Mouse (Mus musculus): ENCODE results near the gene Raf1.

Raf1 gene

GRCm38 (mm10) chr6:115609121-115609520, 67.3 kb downstream of the Raf1 start:
- peak; percentile 37 for DNase-seq

DNA sequence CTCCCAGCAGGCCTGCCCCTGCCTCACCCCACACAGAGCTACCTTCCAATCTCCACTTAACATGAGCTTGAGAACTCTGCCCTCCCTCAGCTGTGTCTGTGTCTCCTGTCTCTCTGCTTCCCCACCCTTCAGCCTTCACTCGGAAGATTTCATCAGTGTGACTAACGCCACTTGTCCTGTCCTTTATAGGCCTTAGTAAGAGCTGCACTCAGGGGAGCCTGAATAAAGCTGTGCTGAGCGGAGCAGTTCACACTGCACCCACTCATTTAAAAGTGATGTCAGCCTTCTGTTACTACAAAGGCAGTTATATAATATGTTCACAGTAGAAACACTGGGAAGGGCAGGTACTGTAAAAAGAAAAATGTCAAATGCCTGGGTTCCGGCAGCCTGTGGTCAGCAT, 69.0 kb downstream of the Raf1 start:
- no peak for DNase-seq

DNA sequence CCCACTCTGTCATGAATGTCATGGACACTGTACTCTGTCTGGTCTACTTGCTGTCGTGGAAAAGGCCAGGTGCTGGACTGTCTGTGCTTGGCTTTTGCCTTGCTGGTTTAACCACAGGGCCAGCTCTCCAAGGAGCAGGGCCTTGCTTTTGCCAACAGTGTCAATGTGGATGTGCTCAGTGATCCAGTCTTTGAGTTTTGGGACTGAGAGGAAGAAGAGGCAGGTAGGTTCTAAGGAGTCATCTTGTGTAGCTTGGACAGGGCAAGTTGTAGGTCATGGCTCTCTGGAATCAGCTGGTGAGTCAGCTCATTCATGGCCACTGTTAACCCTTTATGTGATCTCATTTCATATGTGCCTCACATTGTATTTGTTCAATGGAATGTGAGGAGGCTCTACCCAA, 70.0 kb downstream of the Raf1 start:
- DNase-seq, result no peak

DNA sequence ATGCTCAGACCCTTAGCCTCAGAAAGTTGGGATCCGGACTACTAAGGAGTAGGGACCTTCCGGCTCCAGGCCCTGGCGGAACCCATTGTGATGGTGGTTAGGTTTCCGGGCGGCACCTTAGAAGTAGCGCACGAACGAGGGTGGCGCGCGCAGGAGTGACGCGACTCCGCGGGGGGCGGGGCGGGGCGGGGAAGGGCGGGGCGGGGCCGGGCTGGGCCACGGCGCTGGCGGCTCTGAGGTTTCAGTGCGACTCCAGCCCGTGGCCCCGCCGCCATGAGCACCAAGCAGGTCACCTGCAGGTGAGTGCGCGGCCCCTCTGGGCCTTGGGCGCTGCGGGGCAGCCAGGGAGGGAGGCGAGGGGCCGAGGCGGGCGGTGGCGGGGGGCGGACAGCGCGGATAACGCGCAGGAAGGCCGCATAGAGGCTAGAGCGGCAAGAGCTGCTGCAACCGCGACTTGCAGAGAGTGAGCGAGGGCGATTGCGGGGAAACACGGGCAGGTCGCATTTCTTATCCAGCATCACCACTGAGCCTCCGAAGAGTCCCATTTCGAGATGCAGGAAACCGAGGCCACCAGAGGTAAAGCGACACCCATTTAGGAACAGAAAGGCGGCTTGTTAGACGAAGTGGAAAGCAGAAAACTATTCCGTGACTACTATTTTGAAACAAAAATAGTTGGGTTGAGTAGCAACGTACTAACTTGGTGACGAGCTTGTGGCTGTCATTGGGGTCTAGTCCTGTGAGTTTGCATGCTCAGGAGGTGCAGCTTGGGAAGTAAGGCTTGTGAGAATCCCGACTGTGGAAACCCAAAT, 74.5 kb downstream of the Raf1 start, which contains the start of gene Mkrn2:
Gene Mkrn2 (plus strand): TSS at position 188 of the 809 bp plus-strand sequence.
- DNase-seq, result peak; percentile 94 to 95

DNA sequence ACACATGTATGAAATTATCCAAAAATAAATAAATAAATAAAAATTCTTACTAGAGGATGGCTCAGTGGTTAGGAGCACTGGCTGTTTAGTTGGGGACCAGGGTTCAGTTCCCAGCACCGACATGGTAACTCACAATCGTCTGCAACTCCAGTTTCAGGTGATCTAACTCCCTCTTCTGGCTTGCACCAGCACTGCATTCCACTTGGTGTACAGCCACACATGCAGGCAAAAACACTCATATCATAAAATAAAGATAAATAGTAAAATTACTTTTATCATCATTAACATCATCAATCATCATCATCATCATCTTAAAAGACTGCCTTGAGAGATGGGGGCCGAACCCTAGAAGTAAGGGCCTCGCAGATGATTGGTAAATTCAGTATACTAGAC, 75.1 kb downstream of the Raf1 start:
- peak; percentile 35 to 50 for DNase-seq

- no peak for DNase-seq
Observed at GRCm38 (mm10) chr6:115595667-115596066, 80.8 kb downstream of the Raf1 start.

- no peak for DNase-seq
Observed at GRCm38 (mm10) chr6:115594463-115594862, 82.0 kb downstream of the Raf1 start.

DNA sequence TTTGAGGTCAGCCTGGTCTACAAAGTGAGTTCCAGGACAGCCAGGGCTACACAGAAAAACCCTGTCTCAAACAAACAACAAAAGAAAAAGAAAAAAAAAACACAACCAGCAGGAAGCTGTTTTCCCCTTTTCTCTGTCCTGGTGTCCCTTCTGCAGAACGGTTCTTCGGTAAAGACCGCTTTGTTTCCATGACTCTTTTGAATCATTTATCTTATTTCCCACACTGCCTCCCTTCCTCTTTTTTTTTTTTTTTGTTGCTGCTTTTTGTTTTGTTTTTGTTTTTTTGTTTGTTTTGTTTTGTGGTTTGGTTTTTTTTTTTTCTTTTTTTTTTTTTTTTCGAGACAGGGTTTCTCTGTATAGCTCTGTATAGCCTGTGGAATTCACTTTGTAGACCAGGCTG, 83.2 kb downstream of the Raf1 start:
- DNase-seq, result no peak

DNA sequence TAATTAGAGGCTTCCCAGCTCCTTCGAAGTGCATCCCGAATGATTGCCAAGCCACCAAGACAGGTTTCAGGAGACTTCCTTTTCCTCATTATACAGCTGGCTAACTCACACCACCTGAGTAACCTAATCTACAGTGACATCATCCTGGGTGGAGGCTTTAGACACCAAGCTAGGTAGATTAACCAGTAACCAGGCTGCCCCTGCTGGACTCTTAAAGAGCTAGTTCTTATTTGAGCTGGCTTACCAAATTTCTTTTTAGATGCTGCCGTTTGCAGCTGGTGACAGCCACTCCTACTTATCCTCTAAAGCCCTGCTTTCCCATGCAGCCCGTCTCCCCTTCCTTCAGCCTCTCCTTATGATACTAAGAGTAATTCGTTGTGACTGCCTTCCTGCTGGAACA, 84.0 kb downstream of the Raf1 start, which contains the start of gene Mkrn2os:
Gene Mkrn2os (minus strand): TSS at position 119 of the 400 bp plus-strand sequence.
- DNase-seq, result no peak

DNA sequence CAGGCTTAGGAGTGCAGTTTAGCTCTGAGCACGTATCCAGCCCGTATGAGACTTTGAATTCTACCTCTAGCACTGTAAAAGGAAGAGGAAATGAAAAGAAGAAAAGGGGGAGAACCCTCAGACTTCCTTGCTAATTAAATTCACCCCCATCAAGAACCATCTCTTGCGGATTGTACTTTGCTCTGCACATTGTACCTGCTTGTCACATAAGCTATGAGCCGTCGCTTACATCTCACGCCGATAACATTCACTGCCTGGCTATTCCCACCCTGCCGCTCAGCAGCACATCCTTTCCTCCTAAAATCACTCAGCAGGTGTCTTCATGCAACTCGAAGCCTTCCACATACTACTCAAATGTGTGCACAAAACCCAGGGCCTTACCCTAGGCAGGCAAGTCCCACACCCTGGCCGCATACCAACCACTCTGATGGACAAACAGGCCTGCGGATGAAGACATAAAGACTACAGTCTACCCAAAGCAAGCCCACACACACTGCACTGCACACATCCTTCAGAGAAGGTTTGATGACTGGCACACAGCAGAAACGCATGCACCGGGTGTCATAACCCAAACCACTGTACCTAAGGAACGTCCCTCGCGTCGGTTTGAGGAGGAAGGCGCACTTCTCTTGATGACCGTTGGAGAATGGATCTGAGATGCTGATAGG, 84.6 kb downstream of the Raf1 start:
- DNase-seq, result no peak

DNA sequence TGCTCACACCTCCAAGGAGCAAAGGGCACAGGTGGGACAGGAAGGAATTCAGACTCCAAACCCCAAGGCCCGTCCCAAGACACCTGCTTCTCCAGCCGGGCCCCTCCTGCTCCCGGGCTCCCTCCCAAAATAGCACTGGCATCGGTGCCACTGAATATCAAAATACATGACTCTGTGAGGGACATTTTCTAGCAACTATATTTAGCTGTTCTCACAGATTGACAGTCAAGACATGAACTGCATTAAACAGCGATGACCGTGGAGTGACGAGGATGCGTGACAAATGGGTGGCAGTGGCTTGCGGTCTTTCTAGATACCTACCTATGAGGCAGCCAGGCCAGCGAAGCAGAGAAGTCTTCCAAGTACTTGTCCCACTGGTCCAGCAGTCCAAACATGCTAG, 90.1 kb downstream of the Raf1 start:
- DNase-seq, result no peak

GRCm38 (mm10) chr6:115584176-115584575, 92.3 kb downstream of the Raf1 start:
- no peak for DNase-seq

- no peak for DNase-seq
Observed at GRCm38 (mm10) chr6:115583430-115584125, 92.9 kb downstream of the Raf1 start.

DNA sequence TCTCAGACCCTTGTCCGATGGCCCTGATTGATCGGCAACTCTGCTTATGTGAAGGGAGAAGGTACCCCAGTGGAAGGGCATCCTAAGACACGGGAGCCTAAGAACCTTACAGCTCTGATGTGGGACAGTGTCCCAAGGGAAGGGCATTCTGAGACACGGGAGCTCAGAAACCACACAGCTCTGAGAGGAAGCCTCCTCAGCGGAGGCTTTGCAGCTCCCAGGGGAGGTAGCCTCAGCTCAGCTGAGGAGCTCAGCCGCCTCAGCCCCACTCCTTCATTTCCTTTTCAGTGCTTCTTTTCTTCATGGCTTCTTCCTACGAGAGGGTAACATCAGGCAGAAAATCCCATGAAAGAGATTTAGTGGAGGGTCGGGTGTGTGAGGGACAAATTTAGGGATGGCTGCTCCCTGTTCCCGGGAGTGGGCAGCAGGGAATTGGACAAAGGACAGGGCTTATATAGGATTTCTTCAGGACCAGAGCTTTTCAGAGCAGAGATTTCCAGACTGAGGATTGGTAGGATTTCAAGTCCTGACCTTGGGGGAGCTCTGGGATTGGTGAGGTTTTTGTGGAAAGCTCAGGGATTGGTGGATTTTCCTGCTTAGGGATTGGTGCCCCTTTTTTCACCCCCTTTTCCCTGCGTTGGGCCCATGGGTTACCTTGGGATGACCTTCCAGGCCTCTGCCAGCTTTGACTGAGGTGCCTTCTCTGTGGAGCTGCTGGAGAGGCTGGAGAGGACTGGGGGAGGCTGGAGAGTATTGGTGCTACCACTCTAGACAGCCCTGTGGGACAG, 93.9 kb downstream of the Raf1 start:
- DNase-seq, result no peak

DNA sequence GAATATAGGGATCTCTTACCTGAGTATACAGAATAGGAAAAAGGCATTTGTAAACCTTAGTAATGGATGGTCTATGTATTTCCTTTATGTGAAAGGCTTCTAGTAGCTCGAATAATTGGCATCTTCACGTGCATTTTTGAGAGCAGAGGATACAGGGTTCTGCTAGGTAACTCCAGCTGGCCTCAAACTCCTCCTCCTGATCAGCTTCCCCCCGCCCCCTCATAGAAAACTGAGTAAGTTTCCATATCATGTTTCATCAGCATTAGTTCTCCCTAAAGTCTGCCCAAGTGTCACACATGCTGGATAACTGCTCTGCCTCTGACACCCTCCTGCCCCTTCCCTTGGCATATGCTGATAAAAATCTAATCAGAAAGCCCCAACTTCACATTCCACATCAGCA, 95.6 kb downstream of the Raf1 start:
- no peak for DNase-seq

DNA sequence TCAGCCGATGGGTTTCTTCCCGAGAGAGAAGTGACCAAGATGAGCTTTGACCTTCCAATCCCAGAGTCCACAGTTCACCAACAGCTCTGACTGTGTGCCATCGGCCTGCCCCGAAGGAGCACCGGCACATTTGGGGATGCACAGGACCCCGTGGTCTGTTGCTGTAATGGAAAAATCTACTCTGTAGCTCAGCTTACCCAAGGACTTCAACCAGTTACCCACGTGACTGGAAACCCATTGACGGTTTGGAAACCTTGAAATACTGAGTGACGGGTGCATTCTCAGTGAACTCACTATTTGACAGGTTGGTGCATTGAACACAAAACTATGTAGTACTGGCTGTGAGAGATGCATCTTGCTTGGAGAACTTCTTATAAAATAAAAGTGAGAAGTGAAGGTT, 98.5 kb downstream of the Raf1 start:
- DNase-seq, result no peak

GRCm38 (mm10) chr6:115577407-115577806, 99.0 kb downstream of the Raf1 start:
- DNase-seq, result no peak

DNA sequence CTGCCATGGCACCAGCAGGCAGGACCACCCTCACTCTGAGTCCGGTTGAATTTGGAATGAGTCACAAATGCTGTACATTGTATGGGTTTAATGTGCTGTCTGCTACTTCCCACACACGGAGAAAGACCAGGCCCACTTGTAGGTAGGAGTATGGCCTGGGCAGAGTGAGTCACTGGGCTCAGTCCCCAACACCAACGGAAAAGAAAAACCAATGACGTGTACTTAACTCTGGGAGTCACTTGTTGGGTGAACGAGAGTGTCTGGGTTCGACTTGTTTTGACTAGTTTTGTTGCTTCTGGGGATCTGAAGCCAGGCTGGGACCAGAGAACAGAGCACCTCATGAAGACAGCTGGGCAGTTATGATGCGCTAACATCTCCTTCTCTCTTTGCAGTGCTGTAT, 102.3 kb downstream of the Raf1 start:
- no peak for DNase-seq
